Mouse (Mus musculus) forebrain, embryonic 13.5 days (tissue): ENCODE data around the gene A930004D18Rik. TPM values are rescaled to one million over a fixed set of nuclear protein-coding genes. Genes with fewer than 3 reads are reported as not detected.
"Not testable (repeated sequence)": the region's sequence is repeated elsewhere in the genome, so short reads cannot be mapped to it uniquely, and the experiment has no call there.

Experiments
- ATAC-seq: fragments of 200-750 bp; cut with Nextera tagmentation; 2 replicates; pipeline ENCODE4 v1.8.0; 2017
- H3K27ac ChIP-seq: fragments of 300-500 bp; sonication (generic); 2 replicates; pipeline ENCODE4 v1.5.1; 2015; ENCODE audit warnings: inconsistent platforms, mild to moderate bottlenecking, moderate library complexity
- H3K27me3 ChIP-seq: fragments of 300-500 bp; sonication (generic); 2 replicates; pipeline ENCODE4 v1.6.1; 2015; ENCODE audit warnings: mild to moderate bottlenecking, inconsistent platforms
- H3K36me3 ChIP-seq: fragments of 300-500 bp; sonication (generic); 2 replicates; pipeline ENCODE4 v1.6.1; 2015; ENCODE audit warnings: mild to moderate bottlenecking, inconsistent platforms; ENCODE audit not compliant: poor library complexity, severe bottlenecking
- H3K4me1 ChIP-seq: fragments of 300-500 bp; sonication (generic); 2 replicates; pipeline ENCODE4 v1.6.1; 2015; ENCODE audit warnings: inconsistent platforms
- H3K4me2 ChIP-seq: fragments of 300-500 bp; sonication (generic); 2 replicates; pipeline ENCODE4 v1.6.1; 2015; ENCODE audit warnings: inconsistent platforms, mild to moderate bottlenecking, moderate library complexity
- H3K4me3 ChIP-seq: fragments of 300-500 bp; sonication (generic); 2 replicates; pipeline ENCODE4 v1.5.1; 2015; ENCODE audit warnings: mild to moderate bottlenecking, inconsistent platforms
- H3K9ac ChIP-seq: fragments of 300-500 bp; sonication (generic); 2 replicates; pipeline ENCODE4 v1.6.1; 2015; ENCODE audit warnings: mild to moderate bottlenecking, inconsistent platforms
- H3K9me3 ChIP-seq: fragments of 300-500 bp; sonication (generic); replicated peaks from 2 replicates; pipeline ENCODE4 v1.6.1; 2016; ENCODE audit warnings: inconsistent platforms
- WGBS: fragments of 180-500 bp; shearing (Covaris S2); methylation state at CpG from one replicate; pipeline ENCODE4 v1.1.7; 2015; 5-methylcytosine and 5-hydroxymethylcytosine counted together
- microRNA-seq: library from miRNA; unstranded; fragments of <30 nt; microRNA quantifications from one replicate; pipeline ENCODE4, GENCODE M21; 2016
- polyA plus RNA-seq: library from polyadenylated mRNA; unstranded; fragments of >200 nt; fragmentation: Nextera tagmentation; extraction: Ambion mirVana; gene quantifications from 2 replicates; pipeline ENCODE4 v1.2.1, GENCODE M21; 2015

The A930004D18Rik gene
- polyA plus RNA-seq, 1 experiment from 2014 or later = 20.3 TPM

DNA sequence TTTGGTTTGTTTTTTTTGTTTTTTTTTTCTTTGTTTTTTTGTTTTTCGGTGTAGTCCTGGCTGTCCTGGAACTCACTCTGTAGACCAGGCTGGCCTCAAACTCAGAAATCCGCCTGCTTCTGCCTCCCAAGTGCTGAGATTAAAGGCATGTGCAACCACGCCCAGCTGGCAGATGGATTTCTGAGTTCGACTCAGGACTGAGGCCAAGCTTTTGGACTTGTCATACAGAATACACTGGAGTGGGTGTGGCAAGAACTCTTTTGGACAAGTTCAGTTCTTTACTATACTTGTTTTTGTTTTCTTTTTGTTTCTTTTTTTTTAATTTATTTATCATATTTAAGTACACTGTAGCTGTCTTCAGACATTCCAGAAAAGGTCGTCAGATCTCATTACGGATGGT, 58.8 kb downstream of the A930004D18Rik start:
- no peak overlapping the region for H3K4me2 ChIP-seq
- no peaks in the 10 kb centered on the region for H3K9me3 ChIP-seq
- H3K27ac ChIP-seq = no peak overlapping the region
- WGBS = 96% methylated on average over 6 of the region's 6 CpGs
- no peaks in the 10 kb centered on the region for H3K36me3 ChIP-seq
- no peak overlapping the region for H3K4me3 ChIP-seq
- no peaks in the 10 kb centered on the region for H3K4me1 ChIP-seq
- no peaks in the 10 kb centered on the region for H3K27me3 ChIP-seq
- H3K9ac ChIP-seq = no peak overlapping the region
- ATAC-seq = no peak

GRCm38 (mm10) chr2:17978251-17978650, 59.3 kb downstream of the A930004D18Rik start:
- H3K27me3 ChIP-seq, H3K4me2 ChIP-seq, H3K36me3 ChIP-seq, ATAC-seq, H3K4me1 ChIP-seq, H3K4me3 ChIP-seq, H3K9me3 ChIP-seq, H3K27ac ChIP-seq, H3K9ac ChIP-seq: not testable (repeated sequence)
- WGBS = 92% methylated on average over 7 of the region's 7 CpGs

DNA sequence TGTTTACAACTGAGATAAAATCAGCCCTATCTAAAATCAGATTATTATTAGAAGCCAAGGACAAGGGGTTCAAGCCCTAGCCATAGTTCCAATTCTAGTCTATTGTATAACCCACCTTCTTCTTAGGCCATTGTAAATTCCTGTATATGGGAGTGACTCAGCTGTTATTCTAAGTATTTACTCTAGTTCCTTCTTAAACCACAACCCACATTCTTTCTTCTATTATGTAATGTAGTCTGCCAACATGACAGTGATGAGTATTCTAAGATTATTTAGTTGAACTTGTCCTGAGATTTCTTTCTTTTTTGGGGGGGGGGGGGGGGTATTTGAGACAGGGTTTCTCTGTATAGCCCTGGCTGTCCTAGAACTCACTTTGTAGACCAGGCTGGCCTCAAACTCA, 59.9 kb downstream of the A930004D18Rik start:
- not testable (repeated sequence) for H3K4me2 ChIP-seq, H3K27me3 ChIP-seq, H3K27ac ChIP-seq, ATAC-seq, H3K36me3 ChIP-seq, H3K9ac ChIP-seq, H3K4me1 ChIP-seq, H3K4me3 ChIP-seq, H3K9me3 ChIP-seq

- Histone ChIP-seq H3K9ac (no peak overlapping the region), H3K4me1 (0 out of 2 replicates have a peak, but pooled peaks cover under 1% of the 10 kb centered on the region), H3K36me3 (no peaks in the 10 kb centered on the region), H3K9me3 (no peaks in the 10 kb centered on the region), H3K4me3 (no peak overlapping the region), H3K4me2 (no peak overlapping the region), H3K27ac (no peak overlapping the region), H3K27me3 (no peaks in the 10 kb centered on the region)
- ATAC-seq = no peak
- 79% methylated on average over 4 of the region's 4 CpGs for WGBS
Observed at GRCm38 (mm10) chr2:17975601-17976327, 61.8 kb downstream of the A930004D18Rik start.

Small RNA genes lying within 50 kb of the gene (microRNA-seq; reads per million reads assigned to microRNA genes)
- 14.0 reads per million, percentile 27 among the genes with 10 or more reads in this experiment for gene Mir7655

Other genes starting within 250 kb of the A930004D18Rik start
- gene H2al2a, start 40.8 kb downstream of the A930004D18Rik start, polyA plus RNA-seq = not detected in 2 replicates
- gene Skida1, start 11.3 kb upstream of the A930004D18Rik start, polyA plus RNA-seq = 17.2 and 17.9 TPM in 2 replicates
- 73.5 and 75.3 TPM in 2 replicates for gene Mllt10, start 17.5 kb upstream of the A930004D18Rik start, polyA plus RNA-seq